In the genomic region with DNA sequence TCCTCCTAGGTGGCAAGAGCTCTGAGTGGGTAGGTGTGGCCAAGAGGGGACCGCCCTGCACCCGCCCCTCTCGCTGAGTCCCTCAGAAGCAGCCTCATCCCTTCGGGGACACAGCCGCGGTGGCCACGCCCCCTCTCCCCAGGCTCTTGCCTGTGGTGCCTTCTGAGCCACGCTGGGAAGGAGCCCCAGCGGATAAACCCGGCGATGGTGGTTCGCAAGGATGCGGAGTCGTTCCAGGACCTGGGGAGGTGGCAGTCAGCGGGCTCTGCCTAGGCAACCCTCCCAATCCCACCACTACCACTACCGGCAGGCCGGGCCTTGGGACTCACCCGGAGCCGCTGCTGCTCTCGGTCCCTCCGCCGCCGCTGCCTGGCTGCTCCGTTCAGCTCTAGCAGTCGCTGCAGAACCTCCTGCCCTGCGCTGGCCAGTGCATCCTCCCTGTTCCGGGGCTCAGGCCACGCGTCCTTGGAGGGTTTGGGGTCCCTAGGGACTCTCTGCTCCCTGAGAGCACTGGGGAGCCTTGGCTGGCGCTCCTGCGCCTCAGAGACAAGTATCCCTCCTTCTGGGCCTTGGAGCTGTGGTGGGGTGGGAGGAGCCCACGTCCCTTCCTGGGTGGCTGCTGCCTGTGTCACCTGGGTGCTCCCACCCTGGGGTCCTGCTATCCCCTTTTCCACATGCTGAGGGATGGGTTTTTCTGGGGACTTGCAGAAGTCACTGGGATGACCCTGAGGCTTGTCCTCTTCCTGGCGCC, we compare ENCODE assay signal across 8 mouse cellular contexts. TPM values are rescaled to one million over a fixed set of nuclear protein-coding genes. Genes with fewer than 3 reads are reported as not detected.
DNase-seq lines count a peak whose midpoint lies in the region; ATAC-seq lines count a peak whose summit lies in the region.

No protein-coding gene starts in this region.

- no peaks in the 10 kb centered on the region for H3K9me3 ChIP-seq in intestine, embryonic 16.5 days (ENCODE audit: control insufficient read depth, low read length)
- no peaks in the 10 kb centered on the region for H3K9me3 ChIP-seq in midbrain, embryonic 10.5 days (replicated peaks)

- H3K27me3 ChIP-seq in intestine, embryonic 16.5 days (replicated peaks; ENCODE audit: control insufficient read depth, insufficient read depth, low read length): no peaks in the 10 kb centered on the region
- peaks cover 39% of the 10 kb centered on the region for H3K27me3 ChIP-seq in midbrain, embryonic 10.5 days (ENCODE audit: low read depth, poor library complexity, severe bottlenecking)

- WGBS in intestine, embryonic 16.5 days: 6% methylated on average over 33 of the region's 33 CpGs
- 2% methylated on average over 33 of the region's 33 CpGs for WGBS in midbrain, embryonic 10.5 days

- H3K4me2 ChIP-seq in intestine, embryonic 16.5 days (ENCODE audit: low read depth, low read length): peak overlapping the region; percentile 89

- H3K36me3 ChIP-seq in intestine, embryonic 16.5 days (ENCODE audit: control insufficient read depth, insufficient read depth, low read length): peaks cover 13% of the 10 kb centered on the region
- H3K36me3 ChIP-seq in midbrain, embryonic 10.5 days: peaks cover 23% of the 10 kb centered on the region

- no peak overlapping the region for H3K27ac ChIP-seq in intestine, embryonic 16.5 days (ENCODE audit: low read length)
- H3K27ac ChIP-seq in midbrain, embryonic 10.5 days (replicated peaks): peak overlapping the region; percentile 76

- H3K9ac ChIP-seq in intestine, embryonic 16.5 days (ENCODE audit: low read depth, low read length): peak overlapping the region; percentile 65

- ATAC-seq in granulocyte monocyte progenitor cell, adult 5-6 weeks (replicated peaks; ENCODE audit: poor library complexity, severe bottlenecking): peak; percentile 98
- ATAC-seq in intestine, embryonic 16.5 days: peak; percentile 97

- H3K4me1 ChIP-seq in intestine, embryonic 16.5 days (ENCODE audit: control insufficient read depth, insufficient read depth, low read length): peaks cover 4% of the 10 kb centered on the region; the same call in 1 of the 2 replicates
- H3K4me1 ChIP-seq in midbrain, embryonic 10.5 days: peaks cover 18% of the 10 kb centered on the region

- intact Hi-C loops in left cerebral cortex, postnatal 36 days (cut with DNase I): no loop called here

- peak; percentile 93 for DNase-seq in adrenal gland, postnatal 14 days
- peak; percentile 88 for DNase-seq in embryo, embryonic 9.5 days (ENCODE audit: extremely low spot score)
- DNase-seq in left cerebral cortex, postnatal 36 days (ENCODE audit: low spot score in 2 of 2): peak; percentile 72 to 81
- peak; percentile 84 for DNase-seq in midbrain, embryonic 10.5 days (ENCODE audit: low spot score)
- peak; percentile 67 to 74 for DNase-seq in right cerebral cortex, postnatal 36 days (ENCODE audit: low spot score in 2 of 2)
- DNase-seq in yolk sac, embryonic 10.5 days (ENCODE audit: low spot score): peak; percentile 84

- H3K4me3 ChIP-seq in intestine, embryonic 16.5 days (ENCODE audit: low read length): peak overlapping the region; percentile 58
- H3K4me3 ChIP-seq in midbrain, embryonic 10.5 days: peak overlapping the region; percentile 65

RNA-seq across cellular contexts. Expression of a gene that starts 2.9 kb away (rescaled TPM):
- total RNA-seq in adrenal gland, postnatal 14 days (2021): not detected in 2 replicates
- not detected in 2 replicates for total RNA-seq in granulocyte monocyte progenitor cell, adult 5-6 weeks (2014; fragmentation: Nextera tagmentation)
- total RNA-seq in granulocyte monocyte progenitor cell, adult 5-6 weeks (2017): 1.4 and 1.5 TPM in 2 replicates
- 0.38 TPM in 1 of 2 replicates, not detected in the other for polyA plus RNA-seq in intestine, embryonic 16.5 days (2015; fragmentation: Nextera tagmentation; extraction: Ambion mirVana)
- under 1 TPM; 0.49 to 0.63 TPM for total RNA-seq in left cerebral cortex, postnatal 36 days (2021)
- polyA plus RNA-seq in midbrain, embryonic 10.5 days (2016; fragmentation: Nextera tagmentation; extraction: Ambion mirVana): not detected in 2 replicates

RNA-seq across cellular contexts. Expression of a gene that starts 6.6 kb away (rescaled TPM):
- 169 and 183 TPM in 2 replicates for total RNA-seq in adrenal gland, postnatal 14 days (2021)
- 192 and 201 TPM in 2 replicates for total RNA-seq in granulocyte monocyte progenitor cell, adult 5-6 weeks (2014; fragmentation: Nextera tagmentation)
- 119 and 143 TPM in 2 replicates for total RNA-seq in granulocyte monocyte progenitor cell, adult 5-6 weeks (2017)
- 358 and 362 TPM in 2 replicates for polyA plus RNA-seq in intestine, embryonic 16.5 days (2015; fragmentation: Nextera tagmentation; extraction: Ambion mirVana)
- total RNA-seq in left cerebral cortex, postnatal 36 days (2021): 100 to 1,000 TPM; 229 to 263 TPM
- 202 and 219 TPM in 2 replicates for polyA plus RNA-seq in midbrain, embryonic 10.5 days (2016; fragmentation: Nextera tagmentation; extraction: Ambion mirVana)

RNA-seq across cellular contexts. Expression of a gene that starts 33.6 kb away (rescaled TPM):
- total RNA-seq in adrenal gland, postnatal 14 days (2021): 6.1 and 7.1 TPM in 2 replicates
- not detected in 2 replicates for total RNA-seq in granulocyte monocyte progenitor cell, adult 5-6 weeks (2014; fragmentation: Nextera tagmentation)
- 0.15 and 0.22 TPM in 2 replicates for total RNA-seq in granulocyte monocyte progenitor cell, adult 5-6 weeks (2017)
- polyA plus RNA-seq in intestine, embryonic 16.5 days (2015; fragmentation: Nextera tagmentation; extraction: Ambion mirVana): 10.9 and 12.0 TPM in 2 replicates
- total RNA-seq in left cerebral cortex, postnatal 36 days (2021): 1 to 10 TPM in 1 of 2 experiments, under 1 TPM in 1; 0.54 to 1.9 TPM
- polyA plus RNA-seq in midbrain, embryonic 10.5 days (2016; fragmentation: Nextera tagmentation; extraction: Ambion mirVana): 11.4 and 13.7 TPM in 2 replicates

RNA-seq across cellular contexts. Expression of a gene that starts 41.1 kb away (rescaled TPM):
- 4.2 and 5.3 TPM in 2 replicates for total RNA-seq in adrenal gland, postnatal 14 days (2021)
- total RNA-seq in granulocyte monocyte progenitor cell, adult 5-6 weeks (2014; fragmentation: Nextera tagmentation): not detected in 2 replicates
- not detected in 2 replicates for total RNA-seq in granulocyte monocyte progenitor cell, adult 5-6 weeks (2017)
- polyA plus RNA-seq in intestine, embryonic 16.5 days (2015; fragmentation: Nextera tagmentation; extraction: Ambion mirVana): 6.1 and 7.3 TPM in 2 replicates
- 1 to 10 TPM; 1.7 to 2.0 TPM for total RNA-seq in left cerebral cortex, postnatal 36 days (2021)
- 2.8 and 4.1 TPM in 2 replicates for polyA plus RNA-seq in midbrain, embryonic 10.5 days (2016; fragmentation: Nextera tagmentation; extraction: Ambion mirVana)

RNA-seq across cellular contexts. Expression of a gene that starts 52.3 kb away (rescaled TPM):
- total RNA-seq in adrenal gland, postnatal 14 days (2021): 3.0 and 10.9 TPM in 2 replicates
- 20.2 and 22.6 TPM in 2 replicates for total RNA-seq in granulocyte monocyte progenitor cell, adult 5-6 weeks (2014; fragmentation: Nextera tagmentation)
- total RNA-seq in granulocyte monocyte progenitor cell, adult 5-6 weeks (2017): 13.7 and 19.6 TPM in 2 replicates
- 7.4 and 8.5 TPM in 2 replicates for polyA plus RNA-seq in intestine, embryonic 16.5 days (2015; fragmentation: Nextera tagmentation; extraction: Ambion mirVana)
- 1 to 10 TPM; 4.4 to 4.7 TPM for total RNA-seq in left cerebral cortex, postnatal 36 days (2021)
- 2.1 and 2.2 TPM in 2 replicates for polyA plus RNA-seq in midbrain, embryonic 10.5 days (2016; fragmentation: Nextera tagmentation; extraction: Ambion mirVana)
